ENCODE assay signal across 27 mouse cellular contexts in the genomic region with DNA sequence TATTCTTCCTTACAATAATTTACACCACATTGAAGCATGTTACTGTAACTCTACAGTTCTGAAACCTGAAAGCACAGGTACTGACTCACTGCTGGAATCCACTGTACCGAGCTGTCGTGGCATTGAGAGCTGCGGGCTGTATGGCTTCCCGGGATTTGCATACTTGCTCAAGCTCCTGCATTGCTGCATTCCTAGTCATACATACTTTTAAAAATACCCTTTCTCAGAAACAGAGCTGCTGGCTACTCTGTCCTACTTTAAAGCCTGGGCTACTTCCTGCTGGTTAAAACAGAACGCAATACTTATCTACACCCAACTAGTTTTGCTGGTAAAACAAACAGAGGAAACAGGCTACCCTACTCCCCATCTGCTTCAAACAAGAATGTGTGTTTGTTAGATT. TPM values are rescaled to one million over a fixed set of nuclear protein-coding genes. Genes with fewer than 3 reads are reported as not detected.
DNase-seq lines count a peak whose midpoint lies in the region; ATAC-seq and TF ChIP-seq lines count a peak whose summit lies in the region.
"Had no signal": no experiment of that assay in that cellular context is flagged by ENCODE, and none has a peak within 500 bp of the region (broad histone marks: within the 10 kb centered on the region; RNA-seq: fewer than 3 reads in every experiment).

No protein-coding gene starts in this region.

- H3K4me2 ChIP-seq in heart, embryonic 12.5 days: no peak overlapping the region
- no peak overlapping the region for H3K4me2 ChIP-seq in intestine, postnatal 0 days (replicated peaks; ENCODE audit: low read depth)
- H3K4me2 ChIP-seq: heart, embryonic 11.5 days; heart, embryonic 15.5 days; hindbrain, embryonic 13.5 days; intestine, embryonic 15.5 days had no signal

- 0 out of 2 replicates have a peak, but pooled peaks cover 3% of the 10 kb centered on the region for H3K4me1 ChIP-seq in heart, embryonic 12.5 days (replicated peaks)
- peaks cover 10% of the 10 kb centered on the region for H3K4me1 ChIP-seq in megakaryocyte, embryonic 14.5 days
- H3K4me1 ChIP-seq in intestine, postnatal 0 days (replicated peaks; ENCODE audit: control insufficient read depth, insufficient read depth, low read length): no peaks in the 10 kb centered on the region
- H3K4me1 ChIP-seq: heart, embryonic 15.5 days; hindbrain, embryonic 10.5 days; intestine, embryonic 15.5 days had no signal

- H3K36me3 ChIP-seq in heart, embryonic 12.5 days: peaks cover 21% of the 10 kb centered on the region
- peaks cover 16% of the 10 kb centered on the region for H3K36me3 ChIP-seq in megakaryocyte, embryonic 14.5 days (replicated peaks; ENCODE audit: low read length)
- peaks cover 10% of the 10 kb centered on the region; the same call in 1 of the 2 replicates for H3K36me3 ChIP-seq in intestine, postnatal 0 days (ENCODE audit: control insufficient read depth, insufficient read depth)
- H3K36me3 ChIP-seq: hindbrain, embryonic 10.5 days; hindbrain, embryonic 13.5 days; intestine, embryonic 15.5 days had no signal

- DNase-seq in heart, adult 11 months: peak; percentile 37
- peak; percentile 80 for DNase-seq in 3T3-L1 (ENCODE audit: low read depth, low spot score)
- peak; percentile 35 for DNase-seq in brain, adult 2 months (ENCODE audit: low read depth, low spot score)
- DNase-seq in thymus, postnatal 14 days: no peak
- DNase-seq: adrenal gland, adult 8-10 months; adrenal gland, postnatal 25 days; cerebellum, adult 18-20 months; cerebellum, adult 9-10 months; cerebellum, postnatal 14 days; forebrain, postnatal 0 days; gastrocnemius, postnatal 10 days; gastrocnemius, postnatal 36 days; heart, postnatal 10 days; heart, postnatal 36 days had no signal

- no peak overlapping the region for H3K27ac ChIP-seq in heart, embryonic 12.5 days (ENCODE audit: poor library complexity, severe bottlenecking)
- no peak overlapping the region for H3K27ac ChIP-seq in intestine, postnatal 0 days (ENCODE audit: low read depth, low read length)
- H3K27ac ChIP-seq: heart, embryonic 15.5 days; hindbrain, embryonic 10.5 days; hindbrain, embryonic 13.5 days; intestine, embryonic 15.5 days had no signal

- no peaks in the 10 kb centered on the region for H3K27me3 ChIP-seq in heart, embryonic 12.5 days (replicated peaks)
- H3K27me3 ChIP-seq in megakaryocyte, embryonic 14.5 days (replicated peaks): no peaks in the 10 kb centered on the region
- H3K27me3 ChIP-seq in intestine, postnatal 0 days (replicated peaks; ENCODE audit: control insufficient read depth, insufficient read depth, low read length): no peaks in the 10 kb centered on the region
- H3K27me3 ChIP-seq: heart, embryonic 15.5 days; hindbrain, embryonic 13.5 days; intestine, embryonic 15.5 days had no signal

- WGBS in heart, embryonic 12.5 days: 56% methylated on average over 5 of the region's 5 CpGs
- 84% methylated on average over 5 of the region's 5 CpGs for WGBS in intestine, postnatal 0 days

- H3K9me3 ChIP-seq in heart, embryonic 12.5 days (replicated peaks): no peaks in the 10 kb centered on the region
- no peaks in the 10 kb centered on the region; the same call in 1 of the 2 replicates for H3K9me3 ChIP-seq in megakaryocyte, embryonic 14.5 days
- H3K9me3 ChIP-seq in intestine, postnatal 0 days (ENCODE audit: control insufficient read depth): no peaks in the 10 kb centered on the region
- H3K9me3 ChIP-seq: heart, embryonic 15.5 days; hindbrain, embryonic 10.5 days; hindbrain, embryonic 13.5 days; intestine, embryonic 15.5 days had no signal

- no peak overlapping the region for H3K9ac ChIP-seq in heart, embryonic 12.5 days
- H3K9ac ChIP-seq in intestine, postnatal 0 days (ENCODE audit: low read depth, low read length): no peak overlapping the region
- H3K9ac ChIP-seq: forebrain, postnatal 0 days; heart, embryonic 15.5 days; hindbrain, embryonic 13.5 days; intestine, embryonic 15.5 days had no signal

- TF ChIP-seq CTCF in intestine, postnatal 0 days (IDR thresholded peaks at IDR 0.05; ENCODE audit: low read depth): no peak

- H3K4me3 ChIP-seq in heart, embryonic 12.5 days: no peak overlapping the region
- peak overlapping the region; percentile 53 for H3K4me3 ChIP-seq in megakaryocyte, embryonic 14.5 days (replicated peaks)
- no peak overlapping the region for H3K4me3 ChIP-seq in intestine, postnatal 0 days (ENCODE audit: low read depth, low read length)
- H3K4me3 ChIP-seq: heart, embryonic 15.5 days; hindbrain, embryonic 10.5 days; hindbrain, embryonic 13.5 days; intestine, embryonic 15.5 days had no signal

- ATAC-seq in heart, embryonic 12.5 days (ENCODE audit: insufficient number of reproducible peaks, low FRiP score): no peak
- no peak for ATAC-seq in megakaryocyte, adult 5-6 weeks (ENCODE audit: poor library complexity, severe bottlenecking)
- no peak for ATAC-seq in intestine, postnatal 0 days
- ATAC-seq: activated CD4-positive, CD25-positive, alpha-beta regulatory T cell, adult 4 months; forebrain, embryonic 14.5 days; forebrain, postnatal 0 days; hindbrain, embryonic 16.5 days; intestine, embryonic 15.5 days had no signal

RNA-seq across cellular contexts. Expression of a gene that starts 19.4 kb away (rescaled TPM):
- polyA plus RNA-seq in heart, embryonic 12.5 days (2016; fragmentation: Nextera tagmentation; extraction: Ambion mirVana): 31.1 and 31.2 TPM in 2 replicates
- polyA plus RNA-seq in megakaryocyte, embryonic 14.5 days (2012; ENCODE audit: insufficient read depth, low replicate concordance): 3.3 and 5.8 TPM in 2 replicates
- total RNA-seq in megakaryocyte, adult 5-6 weeks (2015): 10.3 and 12.6 TPM in 2 replicates
- 4.2 and 5.2 TPM in 2 replicates for total RNA-seq in megakaryocyte, adult 5-6 weeks (2017)
- polyA plus RNA-seq in intestine, postnatal 0 days (2015; fragmentation: Nextera tagmentation; extraction: Ambion mirVana): 26.1 and 31.6 TPM in 2 replicates

RNA-seq across cellular contexts. Expression of a gene that starts 19.5 kb away (rescaled TPM):
- 19.5 and 20.8 TPM in 2 replicates for polyA plus RNA-seq in heart, embryonic 12.5 days (2016; fragmentation: Nextera tagmentation; extraction: Ambion mirVana)
- polyA plus RNA-seq in megakaryocyte, embryonic 14.5 days (2012; ENCODE audit: insufficient read depth, low replicate concordance): 0.65 and 0.95 TPM in 2 replicates
- total RNA-seq in megakaryocyte, adult 5-6 weeks (2015): 1.6 and 2.4 TPM in 2 replicates
- total RNA-seq in megakaryocyte, adult 5-6 weeks (2017): 1.4 and 4.3 TPM in 2 replicates
- polyA plus RNA-seq in intestine, postnatal 0 days (2015; fragmentation: Nextera tagmentation; extraction: Ambion mirVana): 13.8 and 14.3 TPM in 2 replicates

RNA-seq across cellular contexts. Expression of a gene that starts 46.9 kb away (rescaled TPM):
- polyA plus RNA-seq in heart, embryonic 12.5 days (2016; fragmentation: Nextera tagmentation; extraction: Ambion mirVana): 5.0 TPM in 2 replicates
- polyA plus RNA-seq in megakaryocyte, embryonic 14.5 days (2012; ENCODE audit: insufficient read depth, low replicate concordance): not detected in 2 replicates
- total RNA-seq in megakaryocyte, adult 5-6 weeks (2015): 0.11 TPM in 1 of 2 replicates, not detected in the other
- total RNA-seq in megakaryocyte, adult 5-6 weeks (2017): 0.15 TPM in 1 of 2 replicates, not detected in the other
- 1.5 and 1.6 TPM in 2 replicates for polyA plus RNA-seq in intestine, postnatal 0 days (2015; fragmentation: Nextera tagmentation; extraction: Ambion mirVana)
- total RNA-seq: granulocyte monocyte progenitor cell, adult 5-6 weeks had no signal
- polyA plus RNA-seq: activated CD4-positive, CD25-positive, alpha-beta regulatory T cell, adult 4 months had no signal
